Mouse (Mus musculus): ENCODE measurements around the gene E330009J07Rik.

DNA sequence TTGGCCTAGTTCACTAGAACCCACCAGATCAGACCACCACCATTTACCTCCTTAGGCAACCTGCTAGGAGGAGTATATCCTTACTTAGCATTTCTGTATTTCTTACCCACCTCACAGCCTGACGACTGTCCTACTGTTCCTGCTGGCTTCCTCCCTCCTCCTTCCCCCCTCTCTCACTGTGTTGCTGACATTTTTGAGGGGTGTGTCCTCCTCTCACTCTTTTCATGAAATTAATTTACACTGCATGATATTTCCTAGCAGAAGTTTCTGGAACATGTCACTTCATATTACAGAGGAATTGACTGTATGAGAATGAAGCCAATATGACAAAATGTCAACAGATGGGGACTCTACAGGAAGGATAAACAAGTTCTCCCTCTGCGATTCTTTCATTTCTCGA lies 7.2 kb downstream of the E330009J07Rik start:
- TF ChIP-seq CTCF (IDR thresholded peaks at IDR 0.05) = no peak
- no peak for TF ChIP-seq EP300 (IDR thresholded peaks at IDR 0.05)

Measured in lung, postnatal 0 days (tissue).